Mouse (Mus musculus): ENCODE data around the gene Tead3. TPM values are rescaled to one million over a fixed set of nuclear protein-coding genes. Genes with fewer than 3 reads are reported as not detected.

Tead3 gene
- 10.6 and 11.4 TPM in 2 replicates for total RNA-seq (2021)
- long read RNA-seq, experiment 1, partial matches to known transcripts, result 1 of 4 reads
- long read RNA-seq, experiment 1, other reads (novel, unspliced or antisense), result 3 of 4 reads
- long read RNA-seq, experiment 2, partial matches to known transcripts, result 2 of 4 reads
- long read RNA-seq, experiment 2, other reads (novel, unspliced or antisense), result 2 of 4 reads

GRCm38 (mm10) chr17:28350466-28351352 lies at the start of gene Tead3:
Gene Tead3, minus strand, starts transcription at chr17:28350817.
- peak; percentile 92 for DNase-seq

- no peak for DNase-seq
These were observed 44.4 kb upstream of the Tead3 start for GRCm38 (mm10) chr17:28394994-28395393.

- no peak for DNase-seq
These were observed 43.6 kb upstream of the Tead3 start for GRCm38 (mm10) chr17:28394051-28394765.

- no peak for DNase-seq
These were observed 41.2 kb upstream of the Tead3 start for GRCm38 (mm10) chr17:28391568-28392432.

- no peak for DNase-seq
These were observed 37.9 kb upstream of the Tead3 start for GRCm38 (mm10) chr17:28388534-28388933.

- peak; percentile 90 for DNase-seq
These were observed 35.7 kb upstream of the Tead3 start for GRCm38 (mm10) chr17:28386150-28386905.

- DNase-seq, result peak; percentile 58
These were observed 33.7 kb upstream of the Tead3 start for GRCm38 (mm10) chr17:28384298-28384697.

- no peak for DNase-seq
These were observed 29.6 kb upstream of the Tead3 start for GRCm38 (mm10) chr17:28380255-28380654.

GRCm38 (mm10) chr17:28375592-28376061 lies 25.0 kb upstream of the Tead3 start:
- DNase-seq, result no peak

GRCm38 (mm10) chr17:28374494-28374893 lies 23.9 kb upstream of the Tead3 start:
- DNase-seq, result no peak

- DNase-seq, result peak; percentile 80
These were observed 23.2 kb upstream of the Tead3 start for GRCm38 (mm10) chr17:28373821-28374220.

GRCm38 (mm10) chr17:28371941-28372340 lies 21.3 kb upstream of the Tead3 start:
- no peak for DNase-seq

- peak; percentile 72 for DNase-seq
These were observed 20.7 kb upstream of the Tead3 start for GRCm38 (mm10) chr17:28371286-28371685.

GRCm38 (mm10) chr17:28369056-28369455 lies 18.4 kb upstream of the Tead3 start:
- DNase-seq, result no peak

- DNase-seq, result peak; percentile 90
These were observed 17.8 kb upstream of the Tead3 start for GRCm38 (mm10) chr17:28368449-28368848.

GRCm38 (mm10) chr17:28365122-28365521 lies 14.5 kb upstream of the Tead3 start, which contains the start of gene Tulp1:
Gene Tulp1, minus strand, starts transcription at chr17:28365222.
- no peak for DNase-seq

- no peak for DNase-seq
These were observed 12.9 kb upstream of the Tead3 start for GRCm38 (mm10) chr17:28363507-28363906.

GRCm38 (mm10) chr17:28362653-28363292 lies 12.2 kb upstream of the Tead3 start:
- DNase-seq, result no peak

GRCm38 (mm10) chr17:28361921-28362652 lies 11.5 kb upstream of the Tead3 start:
- DNase-seq, result no peak
